Mouse (Mus musculus) stomach, postnatal 0 days (tissue): ENCODE results near the gene 4931428L18Rik.

Experiments
- CTCF ChIP-seq: IDR thresholded peaks from 2 replicates; pipeline ENCODE4 v1.5.1; 2016; ENCODE audit warnings: antibody characterized with exemption, low read depth, mild to moderate bottlenecking, moderate library complexity
- EP300 ChIP-seq: optimal IDR thresholded peaks from 2 replicates; pipeline ENCODE3; 2016; ENCODE audit warnings: antibody characterized with exemption

DNA sequence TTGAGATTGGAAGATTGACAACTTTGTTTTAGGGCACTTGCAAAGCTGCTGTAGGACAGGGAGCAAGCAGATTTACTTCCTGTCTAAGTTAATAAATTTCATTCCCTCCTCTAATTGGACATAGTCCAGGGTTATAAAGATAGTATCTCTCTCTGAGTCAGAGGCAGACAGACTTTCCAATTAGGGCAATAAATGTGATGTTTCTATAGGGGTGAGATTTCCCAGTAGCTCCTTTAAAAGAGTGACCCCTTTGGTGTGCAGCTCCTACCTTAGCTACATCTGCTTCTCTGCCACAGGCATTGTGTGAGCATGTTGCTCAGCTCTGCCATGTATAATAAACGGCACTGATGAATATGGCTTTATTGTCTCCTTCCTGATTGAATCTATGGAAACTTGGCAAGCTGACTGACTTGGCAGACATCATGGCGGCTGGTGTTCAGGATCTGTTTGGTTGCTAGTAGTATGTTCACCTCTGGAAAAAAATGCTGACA, 163.6 kb downstream of the 4931428L18Rik start:
- TF ChIP-seq CTCF (no peak), EP300 (no peak)
